Mouse (Mus musculus) A20 (cell line): ENCODE measurements at regions not wholly inside any gene's neighbourhood (a gene's known extent, or its start where the extent isn't known, plus 50 kb on each side); places are given as distances from the start of the nearest gene placed in this dataset.
A peak's percentile ranks its signal among the peaks of the same experiment; 100 is the strongest.

Experiments
- DNase-seq: peaks from one replicate; pipeline ENCODE4 v3.0.0-alpha.2; 2011; ENCODE audit warnings: low read depth, low spot score

- DNase-seq = no peak
Measured at GRCm38 (mm10) chr17:88116321-88116720, 51.2 kb upstream of the Fbxo11 start.

DNA sequence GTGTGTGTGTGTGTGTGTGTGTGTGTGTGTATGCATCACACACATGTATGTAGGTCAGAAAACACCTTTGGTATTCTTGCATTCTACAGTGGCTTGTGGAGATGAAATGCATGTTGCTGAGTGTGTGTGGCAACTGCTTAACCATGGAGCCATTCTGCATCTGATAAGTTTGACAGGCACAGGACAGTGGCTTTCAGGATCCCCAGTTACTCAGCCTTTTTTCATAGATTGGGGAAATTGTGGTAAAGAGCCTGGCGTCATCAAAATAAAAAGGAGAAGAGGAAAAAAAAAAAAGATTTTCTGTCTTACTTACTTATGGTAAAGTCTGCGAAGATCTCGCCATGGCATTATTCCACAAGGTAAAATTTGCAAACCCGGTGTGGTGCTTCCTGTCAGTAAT is 53.6 kb upstream of the Fbxo11 start:
- DNase-seq = no peak

GRCm38 (mm10) chr17:88123711-88124110 is 58.6 kb upstream of the Fbxo11 start:
- DNase-seq = peak; percentile 38

GRCm38 (mm10) chr17:88127126-88127525 is 62.0 kb upstream of the Fbxo11 start:
- DNase-seq = no peak

- DNase-seq = no peak
Measured at GRCm38 (mm10) chr17:88131297-88131696, 66.2 kb upstream of the Fbxo11 start.

DNA sequence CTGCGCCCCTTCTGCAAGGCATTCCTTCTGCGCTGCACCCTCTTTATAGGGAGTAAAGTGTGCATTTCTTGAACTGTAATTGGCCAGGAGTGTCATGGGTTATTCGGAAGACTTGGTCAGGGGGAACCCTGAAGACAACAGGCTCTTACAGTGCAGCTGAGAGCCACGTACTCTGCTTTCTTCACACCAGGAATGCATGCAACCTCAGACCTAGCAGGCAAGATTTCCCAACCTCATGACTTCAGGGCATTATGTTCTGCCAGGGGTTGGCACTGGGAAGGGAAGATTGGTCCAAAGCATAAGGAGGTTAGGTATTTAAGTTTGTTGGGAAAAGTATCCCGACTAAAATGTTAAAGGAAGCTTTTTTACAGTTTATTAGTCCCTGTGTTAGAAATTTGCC is 66.9 kb upstream of the Fbxo11 start:
- no peak for DNase-seq

- no peak for DNase-seq
Measured at GRCm38 (mm10) chr17:88132601-88133346, 67.7 kb upstream of the Fbxo11 start.

DNA sequence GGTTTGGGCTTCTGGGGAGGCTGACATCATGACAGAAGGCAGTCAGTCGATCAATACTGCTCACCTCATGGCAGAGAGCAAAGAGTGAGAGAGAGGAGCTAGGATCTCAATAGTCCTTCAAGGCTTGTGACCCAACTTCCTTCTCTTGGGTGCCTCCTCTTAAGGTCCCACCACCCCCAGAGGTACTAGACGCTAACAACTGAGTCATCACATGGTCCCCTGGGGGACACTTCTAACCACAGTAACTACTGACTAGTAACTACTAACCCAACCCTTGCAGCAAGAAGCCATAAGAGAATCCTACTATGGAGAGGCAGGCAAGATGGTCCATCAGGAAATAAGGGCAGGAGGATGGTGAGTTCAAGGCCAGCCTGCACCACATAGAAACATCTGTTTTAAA is 69.5 kb upstream of the Fbxo11 start:
- no peak for DNase-seq

GRCm38 (mm10) chr17:88141538-88141937 is 76.4 kb upstream of the Fbxo11 start:
- DNase-seq = no peak

DNA sequence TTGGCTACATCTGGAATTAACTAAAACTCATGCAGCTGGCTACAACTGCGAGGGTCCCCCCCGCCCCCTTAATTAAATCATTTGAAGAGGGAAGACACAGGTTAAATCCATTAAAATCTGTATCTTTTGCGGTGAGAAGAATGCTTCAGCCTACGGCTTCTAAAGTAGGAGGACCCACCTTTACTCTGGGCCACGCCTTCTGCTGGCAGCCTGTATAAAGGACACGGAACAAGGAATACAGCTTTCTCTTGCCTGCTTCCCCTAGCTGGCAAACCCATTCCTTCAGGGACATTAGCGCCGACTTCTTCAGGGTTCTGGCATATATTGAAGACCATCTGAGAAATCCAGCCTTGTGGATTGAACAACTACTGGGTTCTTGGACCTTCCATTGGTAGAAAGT is 76.9 kb upstream of the Fbxo11 start:
- DNase-seq = no peak

DNA sequence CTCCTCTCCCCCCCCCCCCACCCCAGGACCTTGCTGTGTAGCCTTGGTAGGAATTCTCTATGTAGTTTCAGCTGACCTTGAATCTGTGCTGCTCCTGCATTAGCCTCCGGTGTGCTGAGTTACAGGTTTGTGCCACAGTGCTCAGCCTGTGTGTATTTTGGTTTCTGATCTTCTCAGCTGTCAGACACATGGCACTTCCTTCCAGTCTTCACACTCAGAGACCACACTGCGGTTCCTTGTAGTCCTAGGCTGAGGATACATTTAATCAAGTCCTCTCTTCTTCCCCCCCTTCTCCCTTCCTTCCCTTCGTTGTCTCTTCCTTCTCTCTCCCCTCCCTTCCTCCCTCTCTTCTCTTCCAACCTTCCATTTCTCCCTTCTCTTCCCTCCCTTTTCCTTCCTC is 77.7 kb upstream of the Fbxo11 start:
- no peak for DNase-seq

GRCm38 (mm10) chr17:88143378-88143943 is 78.4 kb upstream of the Fbxo11 start:
- no peak for DNase-seq

DNA sequence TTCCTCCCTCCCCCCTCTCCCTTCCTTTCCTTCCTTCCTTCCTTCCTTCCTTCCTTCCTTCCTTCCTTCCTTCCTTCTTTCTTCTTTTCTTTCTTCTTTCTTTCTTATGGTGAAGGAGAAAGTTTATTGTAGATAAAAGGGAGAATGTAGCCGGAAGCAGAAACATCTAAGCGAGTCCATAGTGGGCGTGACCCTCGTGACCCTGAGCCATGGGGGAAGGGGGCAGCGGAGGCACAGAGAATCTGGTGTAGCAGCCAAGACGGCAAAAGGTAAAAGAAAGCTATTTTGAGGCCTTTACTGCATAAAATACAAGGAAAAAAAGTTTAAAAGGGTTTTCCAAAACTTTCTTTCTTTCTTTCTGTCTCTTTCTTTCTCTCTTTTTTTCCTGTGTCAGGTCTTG is 93.5 kb upstream of the Fbxo11 start:
- no peak for DNase-seq

GRCm38 (mm10) chr17:88159212-88159668 is 94.1 kb upstream of the Fbxo11 start:
- no peak for DNase-seq

DNA sequence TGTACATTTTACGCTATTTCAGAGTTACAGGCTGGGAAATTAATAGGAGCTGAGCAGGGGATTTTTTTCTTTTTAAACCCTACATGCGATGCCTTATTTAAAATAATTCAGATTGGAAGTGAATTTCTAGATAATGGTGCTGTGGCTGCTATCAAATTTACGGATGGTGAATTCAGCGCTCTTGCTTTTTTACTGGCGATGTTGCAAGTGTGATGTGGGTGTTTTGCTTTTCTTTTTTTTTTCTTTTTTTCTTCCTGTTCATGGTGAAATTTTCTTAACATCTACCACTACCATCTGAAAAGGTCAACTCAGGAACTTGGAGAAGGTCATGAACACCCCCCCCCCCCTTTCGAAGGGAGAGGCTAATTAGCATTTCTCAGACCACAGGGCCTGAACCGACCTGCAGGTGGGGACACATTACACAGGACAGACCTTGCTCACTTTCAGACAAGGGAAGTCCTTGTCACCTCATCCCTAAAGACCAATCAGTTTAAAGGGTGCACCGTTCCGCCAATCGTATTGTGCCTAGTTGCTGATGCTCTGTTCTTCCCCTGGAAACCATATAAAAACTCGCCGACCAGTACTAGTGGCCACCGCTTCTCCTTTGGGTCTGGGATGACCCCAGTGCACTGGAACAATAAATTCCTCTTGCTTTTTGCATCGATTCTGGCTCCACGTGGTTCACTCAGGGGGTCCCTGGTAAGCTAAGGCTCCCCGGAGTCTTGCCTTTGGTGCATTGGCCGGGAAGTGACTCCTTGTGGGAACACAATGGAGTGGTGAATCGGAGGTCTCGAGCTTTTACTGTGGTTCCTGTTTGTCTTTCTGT is 95.0 kb upstream of the Fbxo11 start:
- no peak for DNase-seq

DNA sequence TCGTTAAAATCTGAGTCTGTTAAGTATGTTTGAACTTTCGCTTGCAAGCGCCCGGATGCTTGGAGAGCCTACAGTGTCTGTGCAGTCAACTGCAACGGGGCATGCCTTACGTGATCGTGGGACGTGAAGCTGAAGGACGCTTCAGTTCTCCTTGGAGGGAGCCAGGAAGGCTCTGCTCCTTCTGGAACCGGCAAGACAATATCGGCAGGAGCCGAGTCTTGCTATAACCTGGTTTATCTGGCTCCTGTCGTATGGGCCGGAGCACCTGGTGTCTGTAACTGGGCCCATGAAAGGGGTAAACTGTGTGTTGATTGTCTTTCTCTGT is 95.5 kb upstream of the Fbxo11 start:
- DNase-seq = no peak

GRCm38 (mm10) chr17:88161766-88162165 is 96.7 kb upstream of the Fbxo11 start:
- no peak for DNase-seq

- peak; percentile 86 for DNase-seq
Measured at GRCm38 (mm10) chr17:88164805-88165204, 99.7 kb upstream of the Fbxo11 start.

- no peak for DNase-seq
Measured at GRCm38 (mm10) chr17:88165811-88166210, 100.7 kb upstream of the Fbxo11 start.

- no peak for DNase-seq
Measured at GRCm38 (mm10) chr17:88168262-88169096, 103.4 kb upstream of the Fbxo11 start.

DNA sequence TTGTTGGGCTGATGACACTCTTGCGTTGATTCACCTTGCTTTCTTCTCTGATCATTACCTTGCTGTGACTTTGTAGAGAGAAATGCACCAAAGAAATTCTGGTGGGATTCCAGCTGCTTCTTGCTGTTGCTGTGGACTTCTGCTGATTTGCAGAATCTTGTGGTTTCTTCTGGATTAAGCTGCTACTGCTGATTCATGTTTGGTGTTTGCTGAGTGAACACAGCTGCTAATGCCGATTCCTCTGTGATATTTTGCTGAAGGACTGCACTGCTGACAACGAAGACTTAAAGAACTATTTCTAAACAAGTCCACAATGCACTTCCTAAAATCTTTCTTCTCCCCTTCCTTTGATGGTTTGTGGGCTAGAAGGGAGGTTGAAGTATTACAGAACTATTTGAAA is 106.5 kb upstream of the Fbxo11 start:
- no peak for DNase-seq
